Mouse (Mus musculus) cerebellum, adult 2 months (tissue): ENCODE measurements around the gene Ltbr.

Experiments used
- CTCF ChIP-seq: fragments of 200-500 bp; IDR thresholded peaks from 2 replicates; pipeline ENCODE4 v1.5.1; 2011; ENCODE audit warnings: low read depth, mild to moderate bottlenecking, control low read depth, low read length, moderate library complexity, borderline replicate concordance; ENCODE audit not compliant: insufficient read depth
- POLR2A ChIP-seq: fragments of 200-500 bp; IDR thresholded peaks from 2 replicates; pipeline ENCODE4 v1.6.1; 2011; ENCODE audit warnings: low read length, control low read depth, borderline replicate concordance; ENCODE audit not compliant: insufficient read depth

GRCm38 (mm10) chr6:125272228-125272785 lies 41.4 kb downstream of the Ltbr start:
- TF ChIP-seq CTCF (no peak), POLR2A (no peak)
